Mouse (Mus musculus): ENCODE measurements around the gene Gltpd2.

- TF ChIP-seq CTCF (IDR thresholded peaks at IDR 0.05 in 2 of 3, conservative IDR thresholded peaks at IDR 0.05 in 1 of 3; ENCODE audit: control insufficient read depth in 1 of 3, insufficient read depth in 1 of 3, low read depth in 2 of 3, low read length in 3 of 3, poor library complexity in 1 of 3, severe bottlenecking in 1 of 3) (no peak), ZC3H11A (IDR thresholded peaks at IDR 0.05; ENCODE audit: low read depth, low read length) (no peak), POLR2A (IDR thresholded peaks at IDR 0.05; ENCODE audit: control insufficient read depth in 1 of 2, insufficient read depth in 1 of 2, low read depth in 1 of 2, low read length in 2 of 2, poor library complexity in 1 of 2) (no peak), JUND (IDR thresholded peaks at IDR 0.05; ENCODE audit: low read depth, low read length) (no peak), ZNF384 (IDR thresholded peaks at IDR 0.05; ENCODE audit: low read depth, low read length) (no peak), MAX (IDR thresholded peaks at IDR 0.05; ENCODE audit: low read length) (no peak), GATA1 (IDR thresholded peaks at IDR 0.05; ENCODE audit: low read depth, low read length) (no peak), E2F4 (IDR thresholded peaks at IDR 0.05; ENCODE audit: borderline replicate concordance, low read depth, low read length) (no peak), TCF12 (IDR thresholded peaks at IDR 0.05; ENCODE audit: low read depth, low read length) (no peak)
Measured at GRCm38 (mm10) chr11:70500476-70500812, 18.6 kb upstream of the Gltpd2 start.

All from MEL (cell line).